In genomic region chr17:45731172-45731864, GRCm38 (mm10) we compare ENCODE assay signal across 9 mouse cellular contexts. TPM values are rescaled to one million over a fixed set of nuclear protein-coding genes. Genes with fewer than 3 reads are reported as not detected.
DNase-seq lines count a peak whose midpoint lies in the region; ATAC-seq and TF ChIP-seq lines count a peak whose summit lies in the region.
"Had no signal": no experiment of that assay in that cellular context is flagged by ENCODE, and none has a peak within 500 bp of the region (broad histone marks: within the 10 kb centered on the region; RNA-seq: fewer than 3 reads in every experiment).

No protein-coding gene starts in this region.

- 25% methylated on average over 9 of the region's 9 CpGs for WGBS in kidney, embryonic 16.5 days
- WGBS in liver, postnatal 0 days (ENCODE audit: insufficient replicate concordance), result 26% methylated on average over 9 of the region's 9 CpGs
- 38% methylated on average over 9 of the region's 9 CpGs for WGBS in thymus, adult 2 months

- peak; percentile 83 for DNase-seq in 416B (ENCODE audit: low read depth)
- DNase-seq in adipocyte (ENCODE audit: low spot score), result peak; percentile 92
- DNase-seq in gastrocnemius, postnatal 14 days, result peak; percentile 83
- peak; percentile 88 for DNase-seq in liver, postnatal 0 days
- DNase-seq in ovary, adult 18-20 months (ENCODE audit: low spot score), result peak; percentile 53
- peak; percentile 86 for DNase-seq in thymus, adult 2 months

- no peak overlapping the region for H3K4me3 ChIP-seq in cortical plate, adult 2 months (ENCODE audit: insufficient read depth, low read length)
- no peak overlapping the region for H3K4me3 ChIP-seq in kidney, embryonic 16.5 days (ENCODE audit: low read length)
- H3K4me3 ChIP-seq in liver, postnatal 0 days (ENCODE audit: low read depth, low read length), result no peak overlapping the region
- H3K4me3 ChIP-seq in thymus, adult 2 months (ENCODE audit: control insufficient read depth, insufficient read depth, low read length), result no peak overlapping the region
- H3K4me3 ChIP-seq: erythroblast, embryonic 14.5 days had no signal

- no peak for TF ChIP-seq EP300 in liver, postnatal 0 days (IDR thresholded peaks at IDR 0.05; ENCODE audit: low read depth)

- TF ChIP-seq CTCF in cortical plate, adult 2 months (IDR thresholded peaks at IDR 0.05; ENCODE audit: extremely low read depth, insufficient read depth, low read length), result peak; percentile 95
- peak; percentile 95 for TF ChIP-seq CTCF in liver, postnatal 0 days (IDR thresholded peaks at IDR 0.05; ENCODE audit: low read depth)
- TF ChIP-seq CTCF in thymus, adult 2 months (IDR thresholded peaks at IDR 0.05; ENCODE audit: borderline replicate concordance, control insufficient read depth, extremely low read depth, insufficient read depth, low read length, poor library complexity), result peak; percentile 90

- no peak overlapping the region for H3K4me2 ChIP-seq in kidney, embryonic 16.5 days (replicated peaks; ENCODE audit: low read depth, low read length)
- no peak overlapping the region for H3K4me2 ChIP-seq in liver, postnatal 0 days (ENCODE audit: low read depth, low read length)

- no peak overlapping the region for H3K27ac ChIP-seq in cortical plate, adult 2 months (ENCODE audit: insufficient read depth, low read length)
- no peak overlapping the region for H3K27ac ChIP-seq in kidney, embryonic 16.5 days (ENCODE audit: low read length)
- H3K27ac ChIP-seq in liver, postnatal 0 days (ENCODE audit: low read depth), result no peak overlapping the region
- no peak overlapping the region for H3K27ac ChIP-seq in thymus, adult 2 months (ENCODE audit: control insufficient read depth, insufficient read depth, low read length)

- no peaks in the 10 kb centered on the region for H3K36me3 ChIP-seq in kidney, embryonic 16.5 days (ENCODE audit: insufficient read depth, low read length)
- no peaks in the 10 kb centered on the region for H3K36me3 ChIP-seq in liver, postnatal 0 days (replicated peaks; ENCODE audit: insufficient read depth, low read length)
- no peaks in the 10 kb centered on the region for H3K36me3 ChIP-seq in thymus, adult 2 months (ENCODE audit: control insufficient read depth, insufficient read depth, low read length)

- 0 out of 2 replicates have a peak, but pooled peaks have one; percentile 3 for ATAC-seq in kidney, embryonic 16.5 days (ENCODE audit: low FRiP score, low TSS enrichment)
- ATAC-seq in liver, postnatal 0 days, result peak; percentile 41

- no peaks in the 10 kb centered on the region for H3K9me3 ChIP-seq in kidney, embryonic 16.5 days (ENCODE audit: low read length)
- H3K9me3 ChIP-seq in liver, postnatal 0 days (ENCODE audit: low read length), result no peaks in the 10 kb centered on the region

- intact Hi-C loops in gastrocnemius, postnatal 14 days (cut with DNase I; ENCODE audit: low total_unique reads), result loop anchor here (2.0 to 5.0 kb wide), 2 partner anchors 303 to 401 kb away; no protein-coding TSS in a partner anchor

- TF ChIP-seq POLR2A in cortical plate, adult 2 months (IDR thresholded peaks at IDR 0.05; ENCODE audit: extremely low read depth, insufficient read depth, low read length), result no peak
- TF ChIP-seq POLR2A in thymus, adult 2 months (IDR thresholded peaks at IDR 0.05; ENCODE audit: control insufficient read depth, extremely low read depth, insufficient read depth, low read length, poor library complexity), result no peak

- H3K9ac ChIP-seq in kidney, embryonic 16.5 days (replicated peaks; ENCODE audit: low read length), result no peak overlapping the region
- H3K9ac ChIP-seq in liver, postnatal 0 days (replicated peaks), result no peak overlapping the region

- H3K4me1 ChIP-seq in cortical plate, adult 2 months (ENCODE audit: control insufficient read depth, insufficient read depth, low read length), result no peaks in the 10 kb centered on the region
- peaks cover 38% of the 10 kb centered on the region for H3K4me1 ChIP-seq in kidney, embryonic 16.5 days (ENCODE audit: insufficient read depth, low read length)
- peaks cover 36% of the 10 kb centered on the region for H3K4me1 ChIP-seq in liver, postnatal 0 days (ENCODE audit: insufficient read depth)
- H3K4me1 ChIP-seq in thymus, adult 2 months (replicated peaks; ENCODE audit: control insufficient read depth, insufficient read depth, low read length), result peaks cover 19% of the 10 kb centered on the region

- H3K27me3 ChIP-seq in kidney, embryonic 16.5 days (ENCODE audit: insufficient read depth, low read length), result peaks cover 9% of the 10 kb centered on the region
- peaks cover 15% of the 10 kb centered on the region for H3K27me3 ChIP-seq in liver, postnatal 0 days (ENCODE audit: insufficient read depth, low read length)
- no peaks in the 10 kb centered on the region; the same call in 1 of the 2 replicates for H3K27me3 ChIP-seq in thymus, adult 2 months (ENCODE audit: control insufficient read depth, insufficient read depth, low read length)

RNA-seq across cellular contexts. Expression of gene 1600014C23Rik, which starts 2.3 kb away (rescaled TPM):
- polyA plus RNA-seq in cortical plate, adult 2 months (2012; rRNA removed), result 0.44 TPM in 1 of 2 replicates, not detected in the other
- not detected for total RNA-seq in gastrocnemius, postnatal 14 days (2021)
- not detected in 2 replicates for polyA plus RNA-seq in kidney, embryonic 16.5 days (2015; fragmentation: Nextera tagmentation; extraction: Ambion mirVana)
- polyA plus RNA-seq in liver, postnatal 0 days (2015; fragmentation: Nextera tagmentation; extraction: Ambion mirVana), result not detected in 2 replicates
- polyA plus RNA-seq in thymus, adult 2 months (2012; rRNA removed), result not detected in 2 replicates
- polyA plus RNA-seq: erythroblast, embryonic 14.5 days had no signal

RNA-seq across cellular contexts. Expression of gene Tmem63b, which starts 44.6 kb away (rescaled TPM):
- polyA plus RNA-seq in cortical plate, adult 2 months (2012; rRNA removed), result 206 and 219 TPM in 2 replicates
- 10 to 100 TPM; 52.9 to 57.0 TPM for total RNA-seq in gastrocnemius, postnatal 14 days (2021)
- 35.6 and 41.5 TPM in 2 replicates for polyA plus RNA-seq in kidney, embryonic 16.5 days (2015; fragmentation: Nextera tagmentation; extraction: Ambion mirVana)
- 15.1 and 16.9 TPM in 2 replicates for polyA plus RNA-seq in liver, postnatal 0 days (2015; fragmentation: Nextera tagmentation; extraction: Ambion mirVana)
- 119 TPM in 2 replicates for polyA plus RNA-seq in thymus, adult 2 months (2012; rRNA removed)

RNA-seq across cellular contexts. Expression of gene Mrpl14, which starts 45.2 kb away (rescaled TPM):
- 57.1 and 63.8 TPM in 2 replicates for polyA plus RNA-seq in cortical plate, adult 2 months (2012; rRNA removed)
- 10 to 100 TPM; 83.3 to 86.3 TPM for total RNA-seq in gastrocnemius, postnatal 14 days (2021)
- polyA plus RNA-seq in kidney, embryonic 16.5 days (2015; fragmentation: Nextera tagmentation; extraction: Ambion mirVana), result 140 and 162 TPM in 2 replicates
- polyA plus RNA-seq in liver, postnatal 0 days (2015; fragmentation: Nextera tagmentation; extraction: Ambion mirVana), result 113 TPM in 2 replicates
- polyA plus RNA-seq in thymus, adult 2 months (2012; rRNA removed), result 164 and 173 TPM in 2 replicates
